Mouse (Mus musculus): ENCODE measurements around the gene 5031439G07Rik.
A peak's percentile ranks its signal among the peaks of the same experiment; 100 is the strongest.
"Not testable (repeated sequence)": the region's sequence is repeated elsewhere in the genome, so short reads cannot be mapped to it uniquely, and the experiment has no call there.

Gene 5031439G07Rik

DNA sequence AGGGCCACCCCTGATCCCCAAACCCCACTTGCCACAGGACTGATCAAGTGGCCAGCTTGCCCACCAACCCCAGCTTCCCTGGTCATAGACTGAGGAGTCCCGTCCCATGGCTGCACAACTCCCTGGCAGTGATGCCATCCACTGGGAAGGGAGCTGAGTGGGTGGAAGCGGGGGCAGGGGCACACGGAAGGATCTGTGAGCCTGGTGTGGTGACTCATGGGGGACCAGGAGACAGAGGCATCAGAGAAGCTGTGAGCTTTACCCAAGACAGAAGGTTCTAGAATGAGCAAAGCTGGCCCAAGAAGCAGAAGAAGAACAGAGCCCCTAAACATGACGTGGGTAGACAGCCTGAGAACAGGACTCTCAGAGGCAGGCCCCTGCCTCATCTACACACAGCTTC, 38.3 kb downstream of the 5031439G07Rik start:
- no peak for DNase-seq (ENCODE audit: low spot score)

DNA sequence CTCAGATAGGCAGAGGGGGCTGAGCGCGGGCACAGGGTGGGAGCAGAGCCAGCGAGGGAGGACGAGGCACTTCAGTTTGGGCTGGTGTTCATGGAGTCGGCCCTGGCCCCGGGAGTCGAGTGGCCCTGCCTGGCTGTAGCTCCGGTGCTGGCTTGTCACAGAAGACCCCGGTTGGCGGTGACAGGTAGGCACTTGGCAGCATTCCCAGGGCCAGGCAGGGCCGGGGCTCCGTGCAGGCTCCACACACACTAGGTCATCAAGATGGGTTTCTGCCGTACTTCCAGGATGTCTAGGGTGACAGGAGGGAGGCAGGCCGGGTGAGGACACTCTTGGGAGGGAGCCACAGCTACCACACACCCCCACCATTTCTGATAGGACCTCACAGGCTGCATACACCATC, 39.4 kb downstream of the 5031439G07Rik start:
- no peak for DNase-seq (ENCODE audit: low spot score)

DNA sequence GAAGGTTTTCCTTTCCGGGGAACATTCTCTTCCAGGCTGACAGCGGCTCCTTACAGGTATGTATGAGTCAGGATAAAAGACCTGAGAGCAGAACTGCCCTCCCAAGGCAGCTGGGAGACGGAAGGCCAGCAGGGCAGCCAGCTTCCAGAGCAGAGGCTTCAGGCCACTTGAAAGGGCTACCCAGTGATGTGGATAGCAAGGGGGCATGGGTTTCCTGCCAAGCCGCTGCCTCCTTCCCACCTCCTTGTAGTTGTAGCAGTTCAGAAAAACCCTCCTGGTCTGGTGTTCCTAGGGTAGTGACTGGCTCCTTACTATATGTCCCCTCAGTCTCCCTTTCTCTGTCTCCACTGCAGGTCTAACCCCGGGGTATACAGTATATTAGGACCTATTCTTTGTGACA, 44.0 kb downstream of the 5031439G07Rik start:
- DNase-seq (ENCODE audit: low spot score): no peak

DNA sequence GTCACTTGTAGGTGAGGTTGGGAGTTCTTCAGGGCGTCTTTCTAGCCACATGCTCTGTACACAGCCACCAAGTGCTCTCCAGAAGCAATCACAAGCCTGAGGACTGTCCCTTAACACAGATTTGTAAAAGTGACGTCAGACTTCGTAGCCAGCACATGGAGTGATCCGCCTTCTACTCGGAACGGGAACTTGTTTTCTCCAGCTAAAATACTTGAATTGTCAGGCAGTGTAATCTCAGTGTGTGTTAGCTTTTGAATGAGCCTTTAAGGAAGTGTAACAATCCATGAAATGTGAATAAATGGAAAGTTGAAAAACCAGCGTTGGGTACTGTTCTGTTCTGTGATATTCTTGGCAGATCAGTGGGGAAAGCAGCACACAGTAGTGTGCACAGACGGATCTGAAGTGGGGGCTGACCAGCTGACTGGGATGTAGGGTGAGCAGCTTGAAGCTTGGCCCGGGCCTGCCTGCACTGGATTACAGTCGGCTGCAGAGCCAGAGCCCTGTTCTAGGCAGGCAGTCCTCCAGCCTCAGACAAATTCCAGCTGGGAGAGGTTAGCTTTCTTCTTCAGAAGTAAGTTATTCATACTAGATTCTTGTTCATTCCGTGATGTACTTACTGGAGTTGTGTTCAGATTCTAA, 45.6 kb downstream of the 5031439G07Rik start:
- DNase-seq (ENCODE audit: low spot score): no peak

DNA sequence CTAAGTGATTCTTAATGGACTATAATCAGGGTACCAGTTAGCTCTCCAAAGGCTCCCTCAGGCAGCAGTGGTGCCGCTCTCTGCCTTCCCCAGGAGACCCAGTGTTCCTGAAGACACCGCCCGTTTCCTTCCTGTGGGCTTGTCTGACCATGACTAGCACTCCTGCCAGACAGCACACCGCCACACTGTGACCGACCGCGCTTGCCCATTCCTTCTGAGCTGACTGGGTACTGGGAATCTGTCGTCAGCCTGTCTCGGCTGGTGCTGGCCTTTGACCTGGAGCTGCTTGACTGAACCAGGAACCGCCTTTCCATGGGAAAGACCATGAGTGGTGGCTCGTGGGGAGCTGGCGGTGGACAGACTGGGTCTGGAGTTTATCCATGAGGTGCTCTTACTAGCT, 48.2 kb downstream of the 5031439G07Rik start:
- no peak for DNase-seq (ENCODE audit: low spot score)

DNA sequence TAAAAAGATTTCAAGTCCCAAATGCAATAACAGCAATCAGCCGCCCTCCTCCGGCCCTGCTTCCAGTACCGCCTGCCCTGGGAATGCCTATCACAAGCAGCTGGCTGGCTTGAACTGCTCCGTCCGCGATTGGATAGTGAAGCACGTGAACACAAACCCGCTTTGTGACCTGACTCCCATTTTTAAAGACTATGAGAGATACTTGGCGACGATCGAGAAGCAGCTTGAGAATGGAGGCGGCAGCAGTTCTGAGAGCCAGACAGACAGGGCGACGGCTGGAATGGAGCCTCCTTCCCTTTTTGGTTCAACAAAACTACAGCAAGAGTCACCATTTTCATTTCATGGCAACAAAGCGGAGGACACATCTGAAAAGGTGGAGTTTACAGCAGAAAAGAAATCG, 53.5 kb downstream of the 5031439G07Rik start:
- no peak for DNase-seq (ENCODE audit: low spot score)

DNA sequence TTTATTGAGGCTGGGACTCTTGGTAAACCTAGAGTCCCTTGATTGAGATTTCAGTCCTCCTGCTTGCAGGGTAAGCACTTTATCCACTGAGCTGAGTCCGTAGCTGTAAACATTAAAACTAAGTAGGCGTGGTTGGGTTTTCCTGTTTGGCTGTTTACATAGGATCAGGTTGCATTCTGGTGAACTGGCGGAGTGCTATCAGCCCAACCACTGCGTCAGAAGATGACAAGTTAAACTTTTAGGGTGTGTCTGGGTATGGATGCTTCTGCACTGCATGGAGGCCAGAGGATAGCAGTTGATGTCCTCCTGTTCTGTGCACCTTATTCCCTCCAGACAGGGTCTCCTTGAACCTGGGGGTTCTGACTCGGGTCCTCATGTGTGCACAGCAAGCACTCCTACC, 56.0 kb downstream of the 5031439G07Rik start:
- no peak for DNase-seq (ENCODE audit: low spot score)

DNA sequence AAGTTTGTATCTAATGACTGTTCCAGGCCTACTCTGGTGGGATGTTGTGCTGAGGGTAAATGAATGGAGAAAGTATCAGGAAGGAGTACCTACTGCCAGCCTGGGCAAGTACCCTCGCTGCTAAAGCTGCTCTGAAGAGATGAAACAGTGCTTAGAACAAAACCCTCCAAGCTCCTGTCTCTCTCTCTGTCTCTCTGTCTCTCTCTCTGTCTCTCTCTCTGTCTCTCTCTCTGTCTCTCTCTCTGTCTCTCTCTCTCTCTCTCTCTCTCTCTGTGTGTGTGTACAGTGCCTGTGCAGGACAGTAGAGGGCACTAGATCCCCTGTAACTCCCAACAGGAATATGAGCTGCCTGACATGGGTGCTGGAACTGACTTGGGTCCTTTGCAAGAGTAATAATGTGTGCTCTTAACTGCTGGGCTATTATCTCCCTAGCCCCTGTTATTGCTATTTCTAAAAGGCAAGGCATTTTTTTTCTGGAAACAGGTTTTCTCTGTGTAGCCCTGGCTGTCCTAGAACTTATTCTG, 62.8 kb downstream of the 5031439G07Rik start:
- no peak for DNase-seq (ENCODE audit: low spot score)

DNA sequence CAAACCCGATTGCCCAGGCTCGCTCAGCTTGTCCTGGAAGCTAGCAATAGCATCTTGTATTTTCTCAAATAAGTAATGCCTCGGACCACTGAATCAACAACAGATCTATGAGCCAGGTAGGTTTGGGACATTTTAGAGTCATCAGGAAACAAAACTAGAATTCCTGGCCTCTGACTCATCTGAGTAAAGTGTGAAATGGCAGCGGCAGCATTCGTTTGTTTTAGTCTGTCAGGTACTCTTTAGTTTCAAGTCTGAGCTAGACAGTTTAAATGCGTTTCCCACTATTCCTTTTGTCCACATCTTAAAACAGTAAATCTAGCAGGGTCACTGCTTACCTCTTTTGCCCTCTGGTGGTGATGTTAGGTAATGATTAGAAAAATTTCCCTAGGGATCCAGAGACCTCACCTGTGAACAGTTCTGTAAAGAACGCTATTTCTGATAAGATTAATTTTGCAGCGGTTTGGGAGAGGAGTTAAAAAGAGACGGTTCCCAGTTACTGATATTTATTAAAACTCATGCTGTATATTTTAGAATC, 63.5 kb downstream of the 5031439G07Rik start:
- no peak for DNase-seq (ENCODE audit: low spot score)

DNA sequence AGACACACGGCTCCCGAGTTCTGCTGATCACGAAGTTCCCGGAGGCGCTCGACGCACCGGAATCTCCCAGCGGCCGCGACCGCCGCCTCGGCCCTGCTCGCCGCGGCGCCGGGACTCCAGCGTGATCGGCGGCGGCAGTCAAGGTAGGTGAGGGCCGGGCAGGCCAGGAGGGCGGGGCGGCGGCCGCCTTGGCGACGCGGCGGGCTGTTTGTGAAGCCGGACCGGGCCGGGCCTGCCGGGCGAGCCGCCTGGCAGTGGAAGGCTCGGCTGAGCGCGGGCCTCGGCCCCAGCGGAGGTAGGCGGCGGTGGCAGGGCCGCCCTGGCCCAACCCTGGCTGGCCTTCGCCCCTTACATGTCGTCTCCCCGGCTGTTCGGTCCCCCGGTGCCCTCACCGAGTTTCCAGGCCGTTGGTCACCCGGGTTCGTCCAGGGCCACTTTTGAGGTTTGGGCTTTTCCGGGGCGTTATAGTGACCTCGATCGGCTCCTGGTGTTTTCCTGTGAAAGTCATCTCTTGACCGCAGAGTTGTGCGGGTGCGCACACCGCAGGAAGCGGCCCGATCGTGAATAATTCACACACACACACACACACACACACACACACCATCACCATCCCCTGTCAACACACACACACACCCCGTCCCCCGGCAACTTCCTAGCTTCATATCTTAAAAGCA, 64.7 kb downstream of the 5031439G07Rik start:
- no peak for DNase-seq (ENCODE audit: low spot score)

DNA sequence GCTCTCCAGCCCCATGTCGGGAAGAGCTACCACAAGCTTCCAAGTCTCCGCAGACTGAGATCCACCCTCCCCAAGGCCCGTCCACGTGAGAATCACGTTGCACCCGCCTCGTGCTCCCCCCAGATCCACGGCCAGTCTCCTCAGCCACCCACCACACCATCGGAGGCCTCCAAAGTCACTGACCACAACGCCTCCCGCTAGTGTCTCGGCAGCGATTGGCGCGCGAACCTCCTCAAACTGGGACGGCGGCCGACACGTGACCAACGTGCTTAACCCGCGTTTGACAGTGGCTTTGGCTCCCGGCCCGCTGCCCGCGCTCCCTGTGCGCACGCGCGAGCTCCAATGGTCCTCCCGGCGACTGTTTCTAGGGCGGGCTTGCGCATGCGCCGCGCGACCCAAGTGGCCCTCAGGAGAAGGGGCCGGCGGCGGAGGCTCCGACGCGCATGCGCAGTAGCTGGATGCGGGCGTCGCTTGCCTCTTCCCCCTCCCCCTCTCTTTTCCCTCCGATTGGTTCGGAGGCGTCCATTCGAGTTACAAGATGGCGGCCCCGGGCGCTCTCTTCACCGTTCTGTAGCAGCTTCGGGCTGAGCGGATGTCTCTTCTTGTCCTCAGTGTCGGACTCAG, 65.4 kb downstream of the 5031439G07Rik start, which contains the start of gene Nup50:
Gene Nup50 (plus strand): TSS at position 528 of the 624 bp plus-strand sequence.
- peak; percentile 100 for DNase-seq (ENCODE audit: low spot score)

DNA sequence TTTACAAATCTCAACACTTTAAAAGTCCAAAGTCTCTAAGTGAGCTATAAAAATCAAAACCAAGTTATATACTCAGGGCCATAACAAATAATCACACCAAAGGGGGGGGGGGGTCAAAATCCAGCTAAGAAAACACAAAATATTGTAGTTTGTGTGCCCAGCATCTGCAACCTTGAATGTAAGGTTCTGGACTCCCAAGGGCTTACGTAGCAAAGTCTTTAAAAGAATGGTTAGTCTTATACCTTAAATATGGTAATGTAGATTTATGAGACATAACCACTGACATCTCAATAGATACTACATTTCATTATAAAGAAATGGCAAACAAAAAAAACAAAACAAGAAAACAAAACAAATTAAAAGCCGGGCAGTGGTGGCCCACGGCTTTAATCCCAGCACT, 68.4 kb downstream of the 5031439G07Rik start, which contains the start of gene Gm29666:
Gene Gm29666 (minus strand): TSS at position 101 of the 400 bp plus-strand sequence.
- no peak for DNase-seq (ENCODE audit: low spot score)

DNA sequence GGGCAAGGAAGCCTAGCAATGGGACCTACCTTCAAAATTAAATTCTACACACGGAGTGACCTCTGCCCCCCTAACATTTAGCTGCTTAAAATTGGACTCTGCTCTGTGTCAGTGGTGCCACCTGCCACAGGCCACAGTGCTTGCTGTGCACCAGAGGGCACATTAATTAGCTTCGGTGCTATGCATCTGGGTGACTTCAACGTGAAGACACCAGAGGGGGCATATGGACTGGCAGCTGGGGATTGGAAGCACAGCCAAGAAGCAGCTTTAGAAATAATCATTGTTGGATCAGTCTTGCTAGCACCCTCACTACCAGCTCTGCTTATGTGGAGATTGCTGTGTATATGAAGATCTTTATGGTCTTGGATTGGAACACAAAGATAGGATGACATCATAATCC, 75.2 kb downstream of the 5031439G07Rik start:
- DNase-seq (ENCODE audit: low spot score): no peak

DNA sequence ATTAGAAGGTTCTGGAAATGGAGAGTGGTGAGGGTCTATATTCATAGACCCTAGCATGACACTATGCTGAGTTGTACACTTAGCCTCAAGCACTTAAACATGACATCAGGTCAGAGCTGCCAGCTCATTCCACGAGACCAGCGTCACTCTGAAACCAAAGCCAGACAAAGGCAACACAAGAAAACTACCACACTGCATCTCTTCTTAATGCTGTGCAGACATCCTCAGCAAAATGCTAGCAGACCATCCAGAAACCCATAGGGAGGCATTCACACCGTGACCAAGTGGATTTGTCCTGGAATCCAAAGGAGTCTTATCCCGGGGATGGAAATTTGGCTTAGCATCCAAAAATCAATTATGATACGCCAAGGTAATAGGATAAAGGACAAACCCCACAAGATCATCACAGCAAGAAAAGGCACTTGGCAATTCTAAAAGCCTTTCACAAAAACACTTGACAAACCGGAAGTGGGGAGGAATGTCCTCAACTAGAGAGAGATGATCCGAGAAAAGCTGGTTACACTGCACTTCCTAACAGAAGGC, 84.4 kb downstream of the 5031439G07Rik start:
- no peak for DNase-seq (ENCODE audit: low spot score)

DNA sequence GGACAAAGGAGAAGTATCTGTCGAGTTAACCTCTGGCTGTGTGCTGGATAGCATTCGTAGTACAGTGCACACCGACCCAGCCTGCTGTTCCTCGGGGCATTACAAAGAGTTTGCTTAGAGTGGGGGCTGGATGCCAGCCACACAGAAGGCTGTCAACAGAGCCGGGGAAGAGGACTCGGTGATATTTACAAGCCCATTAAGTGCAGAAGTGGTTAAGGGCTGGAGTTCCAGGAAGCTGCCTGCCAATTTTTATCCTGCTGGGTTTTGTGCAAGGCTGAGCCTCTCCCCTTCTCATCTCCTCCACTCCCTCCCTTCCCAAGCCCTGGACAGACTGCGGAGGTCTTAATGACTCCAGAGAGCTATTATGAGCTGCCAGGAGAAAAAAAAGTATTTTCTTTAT, 90.3 kb downstream of the 5031439G07Rik start:
- peak; percentile 3 for DNase-seq (ENCODE audit: low spot score)

DNA sequence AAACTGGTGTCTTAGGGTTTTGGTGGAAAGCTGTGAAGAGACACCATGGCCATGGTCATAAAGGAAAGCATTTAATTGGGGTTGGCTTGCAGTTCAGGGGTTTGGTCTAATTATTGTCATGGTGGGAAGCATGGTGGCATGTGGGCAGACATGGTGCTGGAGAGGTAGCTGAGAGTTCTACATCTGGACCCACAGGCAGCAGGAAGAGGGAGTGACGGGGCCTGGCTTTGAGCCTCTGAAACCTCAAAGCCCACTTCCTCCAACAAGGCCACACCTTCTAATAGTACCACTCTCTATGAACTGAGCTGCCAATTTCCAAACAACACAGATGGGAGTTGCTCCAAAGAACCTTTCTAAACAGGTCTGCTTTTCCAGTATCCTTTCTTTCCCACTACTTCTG, 91.7 kb downstream of the 5031439G07Rik start:
- no peak for DNase-seq (ENCODE audit: low spot score)

DNA sequence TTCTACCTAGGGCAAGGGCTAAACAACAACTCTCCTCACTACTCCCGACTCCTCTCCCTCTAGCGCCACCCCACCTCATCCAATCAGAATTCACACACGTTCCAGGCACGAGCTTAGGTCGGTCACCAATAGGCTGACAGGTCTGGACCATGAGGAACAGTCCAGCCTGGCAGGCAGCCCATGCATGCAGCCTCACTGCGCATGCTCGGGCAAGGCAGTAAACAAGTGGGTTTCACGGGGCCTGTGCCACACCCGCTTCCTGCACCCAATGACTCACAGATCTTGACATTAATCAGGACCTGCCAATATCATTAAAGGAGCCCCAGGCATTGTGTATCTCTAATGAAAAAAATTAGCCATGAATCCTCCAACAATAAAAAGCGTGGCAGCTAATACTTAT, 92.1 kb downstream of the 5031439G07Rik start:
- not testable (repeated sequence) for DNase-seq (ENCODE audit: low spot score)

All from ovary, postnatal 10 days (tissue).